Mouse (Mus musculus) CH12.LX (cell line): ENCODE measurements around the gene Gm30302.

Experiments
- CTCF ChIP-seq, 2 experiments: IDR thresholded peaks in 1 of 2; conservative IDR thresholded peaks in 1 of 2; 2 replicates each; pipeline ENCODE4 v1.5.1; 2011 to 2012; ENCODE audit warnings: low read depth in 2 of 2, low read length in 2 of 2, improper control_type of control experiment in 1 of 2, inconsistent platforms in 1 of 2, mild to moderate bottlenecking in 1 of 2, moderate library complexity in 1 of 2
- POLR2A ChIP-seq: IDR thresholded peaks from 2 replicates; pipeline ENCODE4 v1.6.1; 2011; ENCODE audit warnings: low read depth, mild to moderate bottlenecking, improper control_type of control experiment, low read length
- RCOR1 ChIP-seq: conservative IDR thresholded peaks from 2 replicates; pipeline ENCODE4 v1.6.1; 2012; ENCODE audit warnings: low read depth, mild to moderate bottlenecking, inconsistent platforms, low read length, improper control_type of control experiment
- SMC3 ChIP-seq: IDR thresholded peaks from 2 replicates; pipeline ENCODE4 v1.6.1; 2011; ENCODE audit warnings: low read depth, low read length, improper control_type of control experiment

DNA sequence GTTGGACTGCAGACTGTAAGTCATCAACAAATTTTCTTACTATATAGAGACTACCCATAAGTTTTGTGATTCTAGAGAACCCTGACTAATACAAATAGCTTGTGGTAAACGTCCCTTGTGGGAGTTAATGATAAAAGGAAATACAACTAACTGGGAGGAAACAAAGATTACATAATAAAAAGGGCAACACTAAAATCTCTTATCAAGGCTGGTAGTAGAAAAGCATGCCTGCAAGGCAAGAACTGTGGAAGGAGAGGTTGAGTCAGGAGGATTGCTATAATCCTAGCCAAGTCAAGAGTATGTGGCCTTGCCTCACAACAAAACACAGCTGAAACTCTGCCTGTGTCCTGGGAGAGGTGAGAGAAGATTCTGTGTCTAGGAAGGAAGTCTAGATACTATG lies 38.1 kb downstream of the Gm30302 start:
- no peak for TF ChIP-seq CTCF (conservative IDR thresholded peaks at IDR 0.05 in 1 of 2, IDR thresholded peaks at IDR 0.05 in 1 of 2; ENCODE audit: low read depth in 2 of 2, low read length in 2 of 2)
- TF ChIP-seq POLR2A, result no peak
- TF ChIP-seq SMC3, result no peak
- TF ChIP-seq RCOR1, result no peak
